Mouse (Mus musculus): ENCODE data around the gene 0610010K14Rik.

0610010K14Rik gene

DNA sequence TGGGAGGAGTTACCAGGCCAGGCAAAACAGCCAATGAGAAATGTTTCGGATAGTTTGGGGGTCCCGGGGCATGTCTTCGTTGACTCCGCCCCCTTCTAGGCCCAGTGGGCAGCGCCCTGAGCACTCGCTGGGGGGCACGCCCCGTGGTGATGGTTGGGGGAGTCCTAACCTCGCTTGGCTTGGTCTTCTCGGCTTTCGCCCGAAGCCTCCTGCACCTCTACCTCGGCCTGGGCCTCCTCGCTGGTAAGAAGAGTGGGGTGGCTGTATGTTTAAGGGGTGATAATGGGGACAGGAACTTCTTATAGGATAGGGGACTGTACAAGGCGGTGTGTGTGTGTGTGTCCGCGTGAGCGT, 22.9 kb downstream of the 0610010K14Rik start:
- DNase-seq (ENCODE audit: low spot score), result no peak

DNA sequence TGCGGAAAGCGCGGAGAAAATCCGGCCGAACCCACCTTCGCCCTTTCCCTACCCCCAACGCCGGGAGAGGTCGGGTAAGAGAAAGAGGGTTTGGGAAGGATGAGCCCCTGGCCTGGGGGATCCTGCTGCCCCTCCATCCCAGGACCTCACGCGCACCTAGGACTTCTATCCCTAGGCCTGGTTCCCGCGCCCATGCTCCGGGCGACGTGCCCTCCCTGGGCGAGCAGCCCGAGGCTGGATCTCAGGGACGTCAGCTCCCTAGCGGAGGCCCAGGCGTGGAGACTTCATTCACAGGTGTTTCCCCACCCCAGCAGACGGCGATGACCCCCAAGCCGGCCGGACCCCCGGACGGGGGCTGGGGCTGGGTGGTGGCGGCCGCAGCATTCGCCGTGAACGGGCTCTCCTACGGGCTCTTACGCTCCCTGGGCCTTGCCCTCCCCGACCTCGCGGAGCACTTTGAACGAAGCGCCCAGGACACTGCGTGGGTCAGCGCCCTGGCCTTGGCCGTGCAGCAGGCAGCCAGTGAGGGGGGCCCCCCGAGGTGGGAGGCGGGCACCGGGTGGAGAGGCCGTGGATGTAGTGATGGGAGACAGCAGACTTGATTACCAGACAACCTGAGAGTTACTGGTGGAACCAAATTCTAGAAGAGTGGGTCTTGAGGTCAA, 23.4 kb downstream of the 0610010K14Rik start:
- no peak for DNase-seq (ENCODE audit: low spot score)

- DNase-seq (ENCODE audit: low spot score), result no peak
Measured at GRCm38 (mm10) chr11:70213736-70214135, 24.0 kb downstream of the 0610010K14Rik start.

- DNase-seq (ENCODE audit: low spot score), result no peak
Measured at GRCm38 (mm10) chr11:70212896-70213295, 24.8 kb downstream of the 0610010K14Rik start.

GRCm38 (mm10) chr11:70212423-70212822, 25.3 kb downstream of the 0610010K14Rik start, which contains the start of gene Slc16a11:
Slc16a11 (plus strand) TSS chr11:70212752.
- no peak for DNase-seq (ENCODE audit: low spot score)

DNA sequence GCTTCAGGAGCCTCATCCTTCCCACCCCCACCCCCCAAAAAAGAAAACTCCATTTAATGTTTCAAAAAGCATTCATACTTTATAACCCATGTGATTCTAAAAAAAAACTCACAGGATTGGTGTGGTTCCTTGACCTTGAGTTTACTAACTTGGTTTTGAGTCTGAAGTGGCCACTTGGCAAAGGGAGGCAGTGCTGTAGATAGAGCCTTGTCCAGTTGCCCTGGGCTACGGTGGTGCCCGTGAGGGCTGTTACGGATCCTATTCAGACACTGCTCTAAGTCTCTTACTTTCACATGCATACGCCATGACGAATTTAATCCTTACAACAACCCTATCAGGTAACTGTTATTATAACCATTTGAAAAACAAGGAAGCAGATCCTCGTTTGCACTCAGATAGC, 25.7 kb downstream of the 0610010K14Rik start:
- no peak for DNase-seq (ENCODE audit: low spot score)

DNA sequence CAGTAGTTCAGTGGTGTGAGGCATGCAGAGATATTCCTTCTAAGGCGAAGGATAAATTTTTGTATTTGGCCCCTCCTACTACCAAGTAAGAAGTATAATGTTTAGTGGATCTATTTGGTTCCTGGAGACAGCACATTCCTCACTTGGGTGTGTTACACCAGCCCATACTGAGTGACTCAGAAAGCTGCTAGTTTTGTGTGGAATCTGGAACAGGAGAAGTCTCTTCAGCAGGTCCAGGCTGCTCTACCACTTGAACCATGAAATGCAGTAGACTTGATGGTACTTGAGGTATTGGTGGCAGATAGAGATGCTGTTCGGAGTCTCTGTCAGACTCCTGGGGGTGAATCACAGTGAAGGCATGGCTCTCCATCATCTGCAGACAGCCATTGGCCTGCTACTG, 27.0 kb downstream of the 0610010K14Rik start:
- DNase-seq (ENCODE audit: low spot score), result no peak

GRCm38 (mm10) chr11:70208778-70209388, 28.8 kb downstream of the 0610010K14Rik start:
- DNase-seq (ENCODE audit: low spot score), result no peak

- DNase-seq (ENCODE audit: low spot score), result no peak
Measured at GRCm38 (mm10) chr11:70207283-70207682, 30.4 kb downstream of the 0610010K14Rik start.

DNA sequence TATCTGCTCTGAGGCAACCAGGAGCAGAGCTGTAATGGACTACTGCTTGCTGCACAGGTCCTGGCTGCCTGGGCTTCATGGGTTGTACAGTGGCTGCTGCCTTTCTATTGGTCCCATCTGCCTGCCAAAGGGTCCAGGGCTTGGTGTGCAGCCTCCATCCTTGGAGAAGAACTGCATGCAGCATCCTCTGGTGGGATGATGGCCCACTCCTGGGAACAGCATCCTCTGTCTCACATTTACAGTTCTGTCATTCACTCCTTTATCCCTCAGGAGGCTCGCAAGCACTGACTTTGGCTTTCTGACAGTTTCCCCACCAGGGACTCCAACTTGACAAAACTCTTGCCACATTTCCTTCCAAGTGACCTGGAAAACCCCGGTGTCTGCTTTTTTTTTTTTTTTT, 30.9 kb downstream of the 0610010K14Rik start:
- no peak for DNase-seq (ENCODE audit: low spot score)

DNA sequence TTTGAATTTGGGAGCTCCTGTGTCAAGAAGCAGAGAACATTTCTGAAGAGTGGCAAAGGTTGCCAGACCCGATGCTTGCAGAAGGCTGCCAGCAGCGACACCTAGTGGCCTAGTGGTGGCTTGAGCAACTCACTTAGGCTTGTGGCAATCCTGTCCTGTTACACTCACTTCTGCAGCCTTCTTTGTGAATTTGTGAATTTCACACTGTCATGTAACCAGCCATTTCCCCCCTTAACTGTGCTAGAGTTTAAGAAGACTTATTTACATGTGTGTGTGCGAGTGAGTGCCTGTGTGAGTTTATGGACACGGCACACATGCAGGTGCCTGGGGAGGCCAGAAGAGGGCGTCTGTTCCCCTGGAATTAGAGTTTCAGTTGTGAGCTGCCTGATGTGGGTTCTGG, 36.0 kb downstream of the 0610010K14Rik start:
- DNase-seq (ENCODE audit: low spot score), result peak; percentile 65

GRCm38 (mm10) chr11:70200036-70200608, 37.6 kb downstream of the 0610010K14Rik start:
- no peak for DNase-seq (ENCODE audit: low spot score)

GRCm38 (mm10) chr11:70199107-70199506, 38.6 kb downstream of the 0610010K14Rik start:
- DNase-seq (ENCODE audit: low spot score), result no peak

DNA sequence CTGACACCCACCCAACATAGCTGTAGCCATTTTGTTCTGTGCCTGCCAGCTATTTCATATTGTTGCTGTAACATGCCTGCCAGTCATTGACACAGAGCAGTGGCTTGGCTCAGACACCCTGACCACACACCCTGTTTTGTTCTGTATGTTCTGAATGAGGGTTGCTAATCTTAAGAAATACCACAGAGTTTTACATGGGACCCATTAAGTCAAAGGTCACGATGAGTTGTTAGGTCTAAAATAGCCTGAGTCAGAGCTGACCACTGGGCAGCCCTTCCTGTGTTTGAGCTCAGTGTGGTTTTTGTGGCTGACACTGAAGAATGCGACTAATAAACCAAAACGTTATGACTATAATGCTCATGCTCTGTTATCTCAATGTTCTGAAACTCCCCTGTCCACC, 39.4 kb downstream of the 0610010K14Rik start:
- DNase-seq (ENCODE audit: low spot score), result no peak

DNA sequence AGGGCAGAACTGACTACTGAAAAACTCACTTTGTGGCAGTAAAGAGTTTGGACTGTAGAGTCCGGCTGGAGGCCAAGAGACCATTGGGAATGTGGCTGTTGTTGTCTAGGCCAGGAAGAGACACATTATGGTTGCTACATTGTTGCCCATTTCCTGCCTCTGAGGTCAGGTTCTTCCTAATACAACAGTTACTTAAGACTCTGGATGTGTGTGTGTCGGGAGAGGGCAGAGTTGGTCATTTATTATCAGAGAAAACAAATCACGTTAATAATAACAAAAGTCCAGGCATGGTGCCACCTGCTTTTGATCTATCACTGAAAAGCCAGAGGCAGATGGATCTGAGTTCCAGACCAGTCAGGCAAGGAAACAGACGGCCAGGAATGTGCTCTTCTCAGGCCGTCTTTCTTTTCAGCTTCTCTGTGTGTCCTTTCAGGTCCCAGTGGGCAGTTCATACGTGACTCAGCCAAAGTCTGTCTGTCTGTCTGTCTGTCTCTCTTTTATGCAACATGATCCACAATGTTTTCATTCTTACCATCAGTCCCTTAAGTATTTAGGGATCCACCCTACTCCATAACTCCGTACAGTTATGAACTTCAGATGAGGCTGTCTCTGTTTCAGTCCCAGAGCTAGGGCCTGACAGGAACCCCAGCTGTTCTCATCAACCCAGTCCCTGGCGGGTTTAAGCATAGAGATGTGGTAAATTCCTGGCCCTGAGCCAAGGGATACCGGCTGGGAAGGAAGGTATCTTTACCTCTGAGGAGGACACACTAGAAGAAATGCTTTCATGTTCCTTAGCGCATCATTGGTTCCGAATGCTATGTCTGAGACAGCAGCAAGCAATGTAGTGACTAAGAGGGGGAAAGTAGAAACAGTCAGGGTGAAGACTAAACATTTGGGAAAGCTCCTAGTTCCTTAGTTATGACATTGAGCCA, 44.1 kb downstream of the 0610010K14Rik start:
- no peak for DNase-seq (ENCODE audit: low spot score)

GRCm38 (mm10) chr11:70192157-70192556, 45.6 kb downstream of the 0610010K14Rik start:
- no peak for DNase-seq (ENCODE audit: low spot score)

DNA sequence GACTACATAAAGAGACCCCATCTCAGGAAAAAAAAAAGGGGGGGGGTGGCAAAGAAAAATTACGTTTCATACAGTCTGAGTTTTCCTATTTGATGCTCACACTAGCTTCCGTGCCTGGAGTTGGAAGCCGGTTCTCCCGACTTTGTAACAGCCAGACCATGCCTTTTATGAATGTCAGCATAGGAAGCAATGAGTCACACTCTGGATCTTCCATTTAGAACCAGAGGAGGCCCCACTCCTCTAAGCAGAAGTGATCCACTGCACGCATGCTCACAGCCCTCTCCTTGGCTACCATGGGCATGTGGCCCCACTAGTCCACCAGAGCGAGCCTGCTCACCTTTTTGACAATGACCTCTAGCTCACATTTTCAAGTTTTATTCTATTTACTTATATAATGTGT, 46.5 kb downstream of the 0610010K14Rik start:
- no peak for DNase-seq (ENCODE audit: low spot score)

DNA sequence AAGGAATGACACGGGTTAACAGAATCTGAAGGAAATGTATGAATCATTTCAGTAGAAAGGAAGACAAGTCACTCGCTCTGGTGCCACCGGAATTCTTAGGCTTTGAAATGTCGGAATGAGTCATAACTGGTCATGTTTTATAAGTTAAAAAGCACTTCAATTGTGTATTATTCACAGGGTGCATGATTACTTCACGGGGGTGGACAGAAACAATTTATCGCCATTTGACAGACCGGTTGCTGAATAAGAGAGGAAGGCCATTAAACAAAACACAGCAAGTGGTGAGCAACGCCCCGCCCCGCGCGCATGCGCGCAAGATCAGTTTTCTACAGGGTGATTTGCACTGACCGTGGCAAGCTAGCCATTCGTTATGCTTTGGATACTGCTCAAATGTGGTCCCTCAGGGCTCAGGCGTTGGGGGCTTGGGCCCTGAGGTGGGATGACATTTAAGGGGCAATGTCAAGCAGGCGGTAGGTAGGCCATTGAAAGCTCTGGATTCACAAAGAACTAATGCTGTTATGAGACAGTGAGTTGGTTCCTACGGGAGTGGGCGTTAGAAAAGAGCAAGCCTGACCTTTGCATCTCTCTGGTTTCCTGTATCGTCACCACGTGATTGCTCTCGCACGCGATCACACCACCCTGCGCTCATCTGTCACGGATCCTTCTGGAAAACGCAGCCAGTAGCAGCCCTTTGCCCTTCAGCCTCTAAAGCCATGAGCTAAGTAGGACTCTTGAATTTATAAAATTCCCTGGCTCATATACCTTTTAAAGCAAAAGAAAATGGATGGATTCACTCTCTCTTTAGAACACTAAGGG, 48.2 kb downstream of the 0610010K14Rik start:
- no peak for DNase-seq (ENCODE audit: low spot score)
